Mouse (Mus musculus): ENCODE results near the gene Cmss1. TPM values are rescaled to one million over a fixed set of nuclear protein-coding genes. Genes with fewer than 3 reads are reported as not detected.

Gene Cmss1
- polyA plus RNA-seq, 2 experiments, result 6.0 to 23.0 TPM

- DNase-seq (ENCODE audit: low read depth in 3 of 3, low spot score in 3 of 3) (no peak), ATAC-seq (ENCODE audit: insufficient read depth) (no peak)
- H3K9ac ChIP-seq (replicated peaks), result no peak overlapping the region
- H3K4me1 ChIP-seq (replicated peaks; ENCODE audit: control insufficient read depth in 2 of 2, insufficient read depth in 2 of 2, low read length in 1 of 2), result no peaks in the 10 kb centered on the region
- H3K27me3 ChIP-seq (ENCODE audit: control insufficient read depth, insufficient read depth, low read length), result no peaks in the 10 kb centered on the region
- H3K9me3 ChIP-seq (ENCODE audit: control insufficient read depth, low read length), result no peaks in the 10 kb centered on the region
- no peak overlapping the region for H3K27ac ChIP-seq
- H3K4me3 ChIP-seq (ENCODE audit: insufficient read depth in 1 of 2, low read depth in 2 of 2, low read length in 2 of 2), result no peak overlapping the region
- 73% methylated on average over 8 of the region's 8 CpGs for WGBS (ENCODE audit: insufficient replicate concordance)
- H3K36me3 ChIP-seq (replicated peaks; ENCODE audit: control insufficient read depth, insufficient read depth, low read depth), result no peaks in the 10 kb centered on the region
- H3K4me2 ChIP-seq (ENCODE audit: low read depth), result no peak overlapping the region
- TF ChIP-seq EP300 (IDR thresholded peaks at IDR 0.05; ENCODE audit: low read depth) (no peak), CTCF (IDR thresholded peaks at IDR 0.05; ENCODE audit: low read depth) (no peak)
These were observed 152.4 kb downstream of the Cmss1 start for GRCm38 (mm10) chr16:57454106-57454763.

- TF ChIP-seq EP300 (IDR thresholded peaks at IDR 0.05; ENCODE audit: low read depth) (no peak), CTCF (IDR thresholded peaks at IDR 0.05; ENCODE audit: low read depth) (no peak)
- no peak overlapping the region for H3K9ac ChIP-seq (replicated peaks)
- no peaks in the 10 kb centered on the region for H3K4me1 ChIP-seq (replicated peaks; ENCODE audit: control insufficient read depth in 2 of 2, insufficient read depth in 2 of 2, low read length in 1 of 2)
- DNase-seq (ENCODE audit: low read depth in 3 of 3, low spot score in 3 of 3) (no peak), ATAC-seq (ENCODE audit: insufficient read depth) (no peak)
- no peak overlapping the region for H3K4me2 ChIP-seq (ENCODE audit: low read depth)
- H3K36me3 ChIP-seq (replicated peaks; ENCODE audit: control insufficient read depth, insufficient read depth, low read depth), result no peaks in the 10 kb centered on the region
- no peaks in the 10 kb centered on the region for H3K27me3 ChIP-seq (ENCODE audit: control insufficient read depth, insufficient read depth, low read length)
- H3K9me3 ChIP-seq (ENCODE audit: control insufficient read depth, low read length), result no peaks in the 10 kb centered on the region
- WGBS (ENCODE audit: insufficient replicate concordance), result 64% methylated on average over 7 of the region's 7 CpGs
- H3K4me3 ChIP-seq (ENCODE audit: insufficient read depth in 1 of 2, low read depth in 2 of 2, low read length in 2 of 2), result no peak overlapping the region
- no peak overlapping the region for H3K27ac ChIP-seq
These were observed 153.7 kb downstream of the Cmss1 start for GRCm38 (mm10) chr16:57453009-57453408.

- WGBS (ENCODE audit: insufficient replicate concordance), result 64% methylated on average over 10 of the region's 10 CpGs
- Histone ChIP-seq H3K4me1 (replicated peaks; ENCODE audit: control insufficient read depth in 2 of 2, insufficient read depth in 2 of 2, low read length in 1 of 2) (no peaks in the 10 kb centered on the region), H3K27ac (no peak overlapping the region), H3K36me3 (replicated peaks; ENCODE audit: control insufficient read depth, insufficient read depth, low read depth) (no peaks in the 10 kb centered on the region), H3K4me3 (ENCODE audit: insufficient read depth in 1 of 2, low read depth in 2 of 2, low read length in 2 of 2) (no peak overlapping the region), H3K27me3 (ENCODE audit: control insufficient read depth, insufficient read depth, low read length) (no peaks in the 10 kb centered on the region), H3K9ac (replicated peaks) (no peak overlapping the region), H3K4me2 (ENCODE audit: low read depth) (no peak overlapping the region), H3K9me3 (ENCODE audit: control insufficient read depth, low read length) (no peaks in the 10 kb centered on the region)
- TF ChIP-seq EP300 (IDR thresholded peaks at IDR 0.05; ENCODE audit: low read depth), result no peak
- TF ChIP-seq CTCF (IDR thresholded peaks at IDR 0.05; ENCODE audit: low read depth), result no peak
- DNase-seq (ENCODE audit: low read depth in 3 of 3, low spot score in 3 of 3) (no peak), ATAC-seq (ENCODE audit: insufficient read depth) (no peak)
These were observed 161.3 kb downstream of the Cmss1 start for GRCm38 (mm10) chr16:57445096-57446094.

- H3K9ac ChIP-seq (replicated peaks), result no peak overlapping the region
- no peaks in the 10 kb centered on the region for H3K27me3 ChIP-seq (ENCODE audit: control insufficient read depth, insufficient read depth, low read length)
- no peak overlapping the region for H3K27ac ChIP-seq
- TF ChIP-seq EP300 (IDR thresholded peaks at IDR 0.05; ENCODE audit: low read depth) (no peak), CTCF (IDR thresholded peaks at IDR 0.05; ENCODE audit: low read depth) (no peak)
- no peaks in the 10 kb centered on the region for H3K4me1 ChIP-seq (replicated peaks; ENCODE audit: control insufficient read depth in 2 of 2, insufficient read depth in 2 of 2, low read length in 1 of 2)
- no peaks in the 10 kb centered on the region for H3K9me3 ChIP-seq (ENCODE audit: control insufficient read depth, low read length)
- H3K4me2 ChIP-seq (ENCODE audit: low read depth), result no peak overlapping the region
- ATAC-seq (ENCODE audit: insufficient read depth), result no peak
- H3K36me3 ChIP-seq (replicated peaks; ENCODE audit: control insufficient read depth, insufficient read depth, low read depth), result no peaks in the 10 kb centered on the region
- no peak overlapping the region for H3K4me3 ChIP-seq (ENCODE audit: insufficient read depth in 1 of 2, low read depth in 2 of 2, low read length in 2 of 2)
- 49% methylated on average over 10 of the region's 10 CpGs for WGBS (ENCODE audit: insufficient replicate concordance)
- DNase-seq (ENCODE audit: low read depth in 3 of 3, low spot score in 3 of 3), result no peak
These were observed 165.8 kb downstream of the Cmss1 start for GRCm38 (mm10) chr16:57440706-57441437.
